Mouse (Mus musculus) lung, postnatal 14 days (tissue): ENCODE results near the gene Agpat1.
A peak's percentile ranks its signal among the peaks of the same experiment; 100 is the strongest.

Experiments
- DNase-seq: peaks from one replicate; pipeline ENCODE4 v3.0.0; 2021

The Agpat1 gene

DNA sequence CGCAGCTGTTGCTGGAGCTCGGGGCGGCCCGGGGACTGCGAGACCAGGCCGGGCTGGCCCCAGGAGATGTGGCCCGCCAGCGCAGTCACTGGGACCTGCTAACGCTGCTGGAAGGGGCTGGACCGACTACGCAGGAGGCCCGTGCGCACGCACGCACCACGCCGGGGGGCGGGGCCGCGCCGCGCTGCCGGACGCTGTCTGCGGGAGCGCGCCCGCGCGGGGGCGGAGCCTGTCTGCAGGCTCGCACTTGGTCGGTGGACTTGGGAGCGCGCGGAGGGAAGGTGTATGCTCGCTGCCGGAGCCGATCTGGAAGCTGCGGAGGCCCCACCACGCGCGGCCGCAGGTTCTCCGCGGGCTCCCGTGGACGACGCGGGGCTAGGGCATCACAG lies 16.6 kb upstream of the Agpat1 start:
- peak; percentile 96 for DNase-seq

DNA sequence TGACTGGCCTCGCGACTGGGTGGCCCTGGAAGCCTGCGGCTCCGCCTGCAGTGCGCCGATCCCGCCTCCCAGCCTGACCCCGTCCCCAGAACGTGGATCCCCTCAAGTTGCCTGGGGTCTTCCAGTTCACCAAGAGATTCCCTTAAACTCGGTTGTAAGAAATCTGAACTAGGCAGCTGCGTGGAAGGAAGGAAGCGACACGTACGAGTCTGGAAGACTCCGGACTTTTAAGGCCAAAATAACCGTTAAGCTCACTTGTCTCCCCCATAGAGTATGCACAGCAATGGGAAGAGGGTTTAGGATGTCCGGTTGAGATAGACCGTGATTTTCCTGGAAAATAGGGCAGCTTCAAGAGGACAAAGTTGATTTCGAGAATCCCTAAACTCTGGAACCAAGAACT lies 16.2 kb upstream of the Agpat1 start:
- DNase-seq: no peak

- no peak for DNase-seq
Observed at GRCm38 (mm10) chr17:34588767-34589166, 15.3 kb upstream of the Agpat1 start.

- no peak for DNase-seq
Observed at GRCm38 (mm10) chr17:34589206-34589605, 14.9 kb upstream of the Agpat1 start.

GRCm38 (mm10) chr17:34589681-34590101 lies 14.4 kb upstream of the Agpat1 start, which contains the start of gene Gpsm3:
Gene Gpsm3, plus strand, starts transcription at chr17:34589806.
- peak; percentile 68 for DNase-seq

DNA sequence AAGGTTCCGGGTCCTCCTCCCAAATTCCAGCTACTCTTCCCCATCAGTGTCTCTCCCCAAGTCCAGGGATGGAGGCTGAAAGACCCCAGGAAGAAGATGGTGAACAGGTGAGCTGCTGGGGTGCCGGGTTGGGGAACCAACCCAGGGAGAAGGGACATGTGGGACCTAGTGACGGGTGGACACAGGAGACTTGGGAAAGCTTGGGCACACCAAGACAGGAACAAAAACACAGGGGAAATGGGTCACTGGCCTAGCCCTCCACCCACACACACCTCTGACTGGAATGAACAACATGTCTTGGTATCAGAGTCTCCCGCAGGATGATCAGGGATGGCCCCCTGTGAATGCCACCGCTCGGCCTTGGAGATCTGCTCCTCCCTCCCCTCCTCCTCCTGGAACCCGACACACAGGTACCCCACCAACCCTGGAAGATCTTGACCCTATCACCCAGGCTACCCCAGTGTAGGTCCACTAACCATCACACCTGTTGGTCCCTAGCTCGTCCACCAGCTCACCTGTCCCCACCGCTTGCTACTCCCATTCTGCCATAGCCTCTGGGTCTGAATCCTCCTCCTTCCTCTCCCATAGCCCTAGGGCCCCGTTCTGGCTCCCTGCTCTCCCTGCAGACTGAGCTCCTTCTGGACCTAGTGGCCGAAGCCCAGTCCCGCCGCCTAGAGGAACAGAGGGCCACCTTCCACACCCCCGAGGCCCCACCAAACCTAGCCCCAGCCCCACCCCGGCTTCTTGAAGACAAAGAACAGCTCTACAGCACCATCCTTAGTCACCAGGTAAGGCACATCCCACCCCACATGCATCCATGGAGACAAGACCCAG lies 13.7 kb upstream of the Agpat1 start:
- DNase-seq: no peak

- peak; percentile 42 for DNase-seq
Observed at GRCm38 (mm10) chr17:34591029-34591993, 12.8 kb upstream of the Agpat1 start, which contains the start of gene Pbx2. Gene Pbx2, plus strand, starts transcription at chr17:34591266.

DNA sequence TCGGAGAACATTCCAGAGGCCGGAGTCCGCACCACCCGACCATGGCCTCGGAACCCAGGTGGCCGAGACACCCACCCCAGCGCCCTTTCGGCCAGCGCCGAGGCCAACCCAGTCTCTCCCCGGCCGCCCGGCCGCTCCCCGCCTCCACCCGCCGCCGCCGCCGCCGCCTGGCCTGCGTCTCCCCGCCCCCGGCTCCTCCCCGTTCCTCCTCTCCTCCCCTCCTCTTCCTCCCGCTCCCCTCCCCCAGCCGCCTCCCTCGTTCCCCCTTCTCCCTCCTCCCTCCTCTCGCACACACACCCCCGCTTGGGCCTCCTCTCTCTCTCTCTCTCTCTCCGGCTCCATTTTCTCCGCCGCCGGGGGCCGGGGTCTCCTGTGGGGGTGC lies 12.1 kb upstream of the Agpat1 start:
- DNase-seq: peak; percentile 96

GRCm38 (mm10) chr17:34592581-34593549 lies 11.2 kb upstream of the Agpat1 start:
- DNase-seq: peak; percentile 42

DNA sequence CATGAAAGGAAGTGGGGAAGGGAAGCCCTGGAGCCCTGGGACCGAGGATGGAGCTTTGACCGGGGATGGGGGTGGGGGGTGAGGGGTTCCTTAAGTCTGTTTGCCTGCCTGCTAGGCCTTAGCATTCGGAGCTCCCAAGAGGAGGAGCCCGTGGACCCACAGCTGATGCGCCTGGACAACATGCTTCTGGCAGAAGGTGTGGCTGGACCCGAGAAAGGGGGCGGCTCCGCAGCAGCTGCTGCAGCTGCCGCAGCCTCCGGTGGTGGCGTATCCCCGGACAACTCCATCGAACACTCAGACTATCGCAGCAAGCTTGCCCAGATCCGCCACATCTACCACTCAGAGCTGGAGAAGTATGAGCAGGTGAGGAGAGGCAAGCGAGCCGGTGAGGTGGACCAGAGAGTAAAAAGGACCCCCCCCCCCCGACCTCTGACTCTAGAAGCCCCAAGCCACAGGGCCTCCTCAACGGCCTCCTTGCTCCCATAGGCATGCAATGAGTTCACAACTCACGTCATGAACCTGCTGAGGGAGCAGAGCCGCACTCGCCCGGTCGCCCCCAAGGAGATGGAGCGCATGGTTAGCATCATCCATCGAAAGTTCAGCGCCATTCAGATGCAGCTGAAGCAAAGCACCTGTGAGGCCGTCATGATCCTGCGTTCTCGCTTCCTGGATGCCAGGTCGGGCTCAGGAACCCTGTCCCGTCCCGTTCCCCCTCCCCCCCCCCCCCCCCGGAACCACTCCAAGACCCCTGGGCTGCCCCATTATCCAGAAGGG lies 10.1 kb upstream of the Agpat1 start:
- no peak for DNase-seq

DNA sequence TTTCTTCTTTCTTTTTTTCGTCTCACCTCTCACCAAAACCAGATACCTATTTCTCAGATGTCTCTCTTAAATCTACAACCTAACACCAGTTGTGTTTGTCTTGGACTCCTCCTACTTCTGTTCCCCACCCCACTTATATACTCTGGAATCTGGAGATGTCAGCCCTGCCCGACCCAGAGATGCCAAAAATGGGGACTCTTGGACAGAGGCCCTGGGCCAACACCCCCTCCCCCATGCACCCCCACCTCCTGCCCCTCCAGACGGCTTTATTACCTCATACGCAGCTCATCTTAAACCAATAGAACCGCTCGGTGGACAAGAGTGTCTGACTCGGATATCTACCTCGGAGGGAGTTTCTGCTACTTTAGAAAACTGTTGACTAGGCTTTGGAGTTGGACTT lies 8.0 kb upstream of the Agpat1 start:
- DNase-seq: peak; percentile 48

- DNase-seq: peak; percentile 64
Observed at GRCm38 (mm10) chr17:34597566-34598095, 6.4 kb upstream of the Agpat1 start, which contains the start of gene Ager. Gene Ager, plus strand, starts transcription at chr17:34597862.

DNA sequence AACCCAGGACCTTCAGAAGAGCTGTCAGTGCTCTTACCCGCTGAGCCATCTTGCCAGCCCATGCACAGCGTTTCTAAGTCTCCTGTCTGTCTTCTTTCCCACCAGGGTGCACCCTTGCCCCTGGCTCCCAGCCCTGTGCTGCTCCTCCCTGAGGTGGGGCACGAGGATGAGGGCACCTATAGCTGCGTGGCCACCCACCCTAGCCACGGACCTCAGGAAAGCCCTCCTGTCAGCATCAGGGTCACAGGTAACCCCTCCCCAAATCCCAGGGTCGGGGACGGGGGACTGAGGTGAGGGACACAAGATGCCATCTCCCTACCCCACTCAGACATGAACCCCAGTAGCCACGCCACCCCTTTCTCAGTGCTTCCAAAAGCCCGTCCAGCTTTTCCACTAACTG lies 4.2 kb upstream of the Agpat1 start:
- DNase-seq: no peak

GRCm38 (mm10) chr17:34601796-34602195 lies 2.3 kb upstream of the Agpat1 start:
- DNase-seq: no peak

DNA sequence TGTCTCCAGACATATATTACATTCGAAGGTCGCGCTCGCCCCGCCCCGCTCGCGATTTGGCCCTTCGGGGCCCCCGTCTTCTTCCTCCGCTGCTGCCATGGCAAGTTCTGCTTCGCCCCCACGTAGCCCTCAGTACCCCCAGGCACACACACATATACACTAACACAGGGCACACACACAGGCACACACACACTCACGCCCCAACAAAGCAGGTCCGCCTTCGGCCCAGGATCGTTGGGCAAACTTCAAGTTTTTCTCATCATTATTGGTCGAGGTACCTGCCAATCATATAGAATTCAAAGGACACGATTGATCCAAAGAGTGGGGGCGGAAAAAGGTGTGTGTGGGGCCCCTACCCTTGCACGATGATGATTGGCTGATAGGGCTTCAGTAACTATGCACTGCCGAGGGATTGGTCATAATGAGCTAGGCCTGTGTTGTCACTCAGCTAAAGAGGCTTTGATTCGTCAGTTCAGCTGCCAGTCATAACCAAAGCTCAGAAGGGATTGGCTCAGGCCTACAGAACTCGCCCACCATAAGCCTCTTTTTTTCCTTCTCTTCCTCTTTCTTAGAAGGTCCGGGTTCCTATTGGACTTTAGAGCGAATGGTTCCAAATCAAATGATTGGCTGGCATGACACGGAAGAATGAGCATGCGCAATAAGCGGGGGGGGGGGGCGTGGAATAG lies 544 bp upstream of the Agpat1 start, which contains the start of gene Rnf5:
TSS of gene Rnf5 (minus strand) at position 316 of the 686 bp plus-strand sequence.
- DNase-seq: peak; percentile 100

DNA sequence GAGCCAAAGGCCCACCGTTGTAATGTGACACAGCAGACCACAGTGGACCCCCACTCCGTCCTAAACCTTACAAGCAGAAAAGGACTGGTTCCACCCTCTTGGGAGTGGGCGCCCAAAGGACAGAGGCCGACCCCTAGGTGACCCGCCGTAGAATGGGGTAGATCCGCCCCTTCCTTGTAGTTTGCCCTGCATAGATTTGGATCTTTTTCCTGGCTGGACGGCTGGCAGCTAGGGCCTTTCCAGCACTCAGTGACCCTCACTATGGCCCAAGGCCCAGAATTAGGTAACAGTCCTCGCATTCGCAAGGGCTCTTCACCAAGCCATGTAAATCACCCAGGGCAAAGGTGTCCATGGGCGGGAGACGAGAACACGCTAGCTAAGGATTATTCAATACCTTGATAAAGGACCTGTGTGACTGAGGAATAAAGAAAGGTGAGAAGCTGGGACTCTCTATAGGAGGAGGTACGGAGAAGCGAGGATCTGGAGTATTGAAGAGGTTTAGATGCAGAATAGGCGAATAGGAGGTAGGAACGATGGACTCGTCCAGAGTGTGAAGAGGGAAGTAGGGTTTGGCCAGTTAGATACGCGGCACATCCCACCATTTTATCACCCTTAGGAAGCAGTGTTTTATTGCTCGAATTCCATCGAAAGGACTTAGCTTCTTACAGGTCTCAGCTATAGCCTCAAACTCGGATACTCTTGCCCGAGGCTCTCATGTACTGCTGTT lies 612 bp downstream of the Agpat1 start:
- DNase-seq: peak; percentile 66

DNA sequence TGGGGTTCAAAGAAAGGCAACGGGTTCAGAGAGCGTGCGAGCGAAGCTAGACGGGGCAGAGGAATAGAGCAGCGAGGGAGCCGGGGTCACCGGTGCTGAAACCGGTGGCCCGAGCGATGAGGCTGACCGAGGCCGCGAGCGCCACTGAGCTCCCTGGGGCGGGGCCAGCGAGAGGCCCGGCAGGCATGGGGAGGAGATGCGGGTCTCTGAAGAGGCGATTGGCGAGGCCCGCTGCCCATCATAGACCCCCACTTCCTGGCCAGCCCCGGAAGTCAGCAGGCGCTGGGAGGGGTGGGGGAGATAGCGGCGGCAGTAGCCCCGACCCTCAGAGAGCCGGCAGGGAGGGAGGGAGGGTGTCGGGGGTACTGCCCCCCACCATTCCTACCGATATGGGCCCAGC lies 1.5 kb downstream of the Agpat1 start:
- DNase-seq: peak; percentile 98

- DNase-seq: no peak
Observed at GRCm38 (mm10) chr17:34606186-34607039, 2.4 kb downstream of the Agpat1 start.

DNA sequence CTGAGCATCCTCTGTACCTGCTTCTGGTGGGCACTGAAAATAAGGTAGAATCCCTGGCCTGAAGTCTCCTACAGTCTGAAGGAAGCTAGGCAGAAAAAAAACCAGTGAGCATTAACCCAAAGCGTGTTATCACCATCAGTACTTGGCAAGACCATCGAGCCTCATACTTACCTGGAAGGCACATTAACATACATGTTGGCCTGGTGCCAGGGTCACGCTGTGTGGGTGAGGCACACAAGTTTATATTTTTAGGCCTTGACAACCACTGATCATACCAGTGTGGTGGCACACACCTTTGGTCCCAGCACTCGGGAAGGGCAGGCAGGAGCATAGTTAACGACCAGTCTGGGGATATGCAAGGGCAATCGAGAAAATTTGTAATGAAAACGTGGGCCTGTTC lies 3.9 kb downstream of the Agpat1 start:
- no peak for DNase-seq
